Mouse (Mus musculus): ENCODE results near the gene Kifc3. TPM values are rescaled to one million over a fixed set of nuclear protein-coding genes. Genes with fewer than 3 reads are reported as not detected.
A peak's percentile ranks its signal among the peaks of the same experiment; 100 is the strongest.

The Kifc3 gene
- total RNA-seq, 1 experiment from 2014 or later, result 104 TPM

- DNase-seq, result no peak
Measured at GRCm38 (mm10) chr8:95075504-95075903, 127.1 kb downstream of the Kifc3 start.

GRCm38 (mm10) chr8:95067582-95067981, 135.0 kb downstream of the Kifc3 start:
- DNase-seq, result peak; percentile 84

- DNase-seq, result no peak
Measured at GRCm38 (mm10) chr8:95064531-95064930, 138.1 kb downstream of the Kifc3 start.

GRCm38 (mm10) chr8:95059812-95060533, 142.6 kb downstream of the Kifc3 start:
- DNase-seq, result no peak

GRCm38 (mm10) chr8:95058661-95059060, 144.0 kb downstream of the Kifc3 start:
- no peak for DNase-seq

GRCm38 (mm10) chr8:95056414-95056813, 146.2 kb downstream of the Kifc3 start:
- DNase-seq, result no peak

GRCm38 (mm10) chr8:95054927-95055510, 147.6 kb downstream of the Kifc3 start, which contains the start of gene Drc7:
Gene Drc7 (plus strand): TSS chr8:95055103.
- DNase-seq, result peak; percentile 32

- DNase-seq, result no peak
Measured at GRCm38 (mm10) chr8:95054438-95054837, 148.2 kb downstream of the Kifc3 start.

Other genes with a start within 250 kb of the Kifc3 start
- gene Adgrg1, start 228.1 kb downstream of the Kifc3 start, total RNA-seq (2021), result 35.5 and 54.3 TPM in 2 replicates
- 4.0 and 4.2 TPM in 2 replicates for gene Adgrg3, start 185.1 kb downstream of the Kifc3 start, total RNA-seq (2021)
- not detected in 2 replicates for gene Drc7, start 147.7 kb downstream of the Kifc3 start, total RNA-seq (2021)
- 8.3 and 12.0 TPM in 2 replicates for gene Katnb1, start 121.6 kb downstream of the Kifc3 start, total RNA-seq (2021)
- gene Cngb1, start 103.8 kb upstream of the Kifc3 start, total RNA-seq (2021), result 1.0 and 2.0 TPM in 2 replicates
- not detected in 2 replicates for gene Tepp, start 107.8 kb upstream of the Kifc3 start, total RNA-seq (2021)
- gene Zfp319, start 129.1 kb upstream of the Kifc3 start, total RNA-seq (2021), result 10.6 and 11.6 TPM in 2 replicates
- gene Usb1, start 129.5 kb upstream of the Kifc3 start, total RNA-seq (2021), result 17.4 and 25.0 TPM in 2 replicates
- 21.3 and 21.8 TPM in 2 replicates for gene Mmp15, start 149.5 kb upstream of the Kifc3 start, total RNA-seq (2021)
- 46.8 and 47.4 TPM in 2 replicates for gene Cfap20, start 232.1 kb upstream of the Kifc3 start, total RNA-seq (2021)